Mouse (Mus musculus): ENCODE data around the gene Fcer1g.
A peak's percentile ranks its signal among the peaks of the same experiment; 100 is the strongest.

Gene Fcer1g

DNA sequence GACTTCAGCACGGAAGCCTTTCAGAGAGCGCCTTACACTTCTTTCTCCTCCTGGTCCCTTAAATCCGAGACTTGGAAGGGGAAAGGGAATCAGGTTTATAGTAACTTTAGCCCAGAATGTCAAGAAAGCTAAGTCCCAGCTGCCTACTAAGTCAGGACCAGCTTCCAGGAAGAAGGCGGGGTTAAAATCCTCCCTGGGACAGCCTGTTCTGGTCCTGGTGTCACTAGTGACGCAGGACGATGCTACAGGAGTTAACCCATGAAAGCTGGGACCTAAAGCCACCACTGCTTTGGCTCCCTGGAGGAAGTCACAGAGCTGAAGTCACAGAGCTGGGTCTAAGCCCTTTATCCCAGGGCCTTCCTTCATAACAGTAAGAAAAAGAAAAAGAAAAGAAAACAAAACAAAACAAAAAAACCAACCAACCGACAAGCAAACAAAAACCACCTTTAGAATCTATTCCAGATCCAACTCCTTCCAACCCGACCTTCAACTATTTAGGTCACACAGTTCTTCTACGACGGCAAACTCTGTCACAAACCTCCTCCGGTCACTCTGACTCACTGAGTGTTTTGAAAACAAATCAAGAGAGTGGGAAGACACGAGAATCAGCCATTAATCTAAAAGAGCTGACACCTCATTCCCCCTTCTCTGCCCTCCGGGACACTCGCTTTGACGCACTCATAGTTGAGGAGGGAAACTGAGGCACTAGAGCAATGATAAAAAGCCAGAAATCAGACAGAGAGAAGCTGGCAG lies 6.0 kb upstream of the Fcer1g start:
- DNase-seq: no peak

DNA sequence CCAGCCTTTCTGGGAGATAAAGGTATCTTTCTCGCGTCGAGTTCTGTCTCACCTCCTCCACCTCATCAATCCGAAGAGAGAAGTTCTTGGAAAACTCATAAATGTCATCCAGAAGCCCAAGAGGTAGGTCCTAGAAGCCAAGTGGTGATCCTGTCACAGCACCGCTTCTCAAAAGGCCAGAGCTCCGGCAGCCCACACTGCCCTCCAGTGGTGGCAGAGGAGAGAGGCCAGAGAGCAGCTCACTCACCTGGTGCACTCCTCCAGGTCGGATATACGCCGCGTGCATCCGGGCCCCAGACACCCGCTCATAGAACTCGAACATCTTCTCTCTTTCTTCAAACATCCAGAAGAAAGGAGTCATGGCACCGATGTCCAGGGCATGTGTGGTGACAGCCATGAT lies 4.3 kb upstream of the Fcer1g start:
- DNase-seq: peak; percentile 76

DNA sequence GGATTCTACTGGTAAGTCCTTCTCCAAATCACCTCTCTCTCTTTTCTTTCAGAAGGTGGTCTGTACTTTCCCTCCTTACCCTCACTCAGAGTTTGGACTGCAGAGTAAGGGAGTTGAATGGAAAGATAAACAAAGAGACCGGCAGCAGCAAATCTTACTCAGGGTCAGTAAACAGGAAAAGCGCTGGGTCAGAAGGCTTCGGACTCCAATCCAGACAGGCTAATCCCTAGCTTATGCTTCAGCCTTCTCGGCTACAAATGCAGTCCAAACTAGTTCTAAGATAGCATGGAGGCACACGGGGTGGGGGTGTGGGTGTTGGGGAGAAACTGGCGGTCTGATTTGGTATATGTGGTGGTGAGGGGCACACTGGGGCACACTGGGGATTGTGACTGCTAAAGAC lies 3.3 kb upstream of the Fcer1g start:
- DNase-seq: no peak

DNA sequence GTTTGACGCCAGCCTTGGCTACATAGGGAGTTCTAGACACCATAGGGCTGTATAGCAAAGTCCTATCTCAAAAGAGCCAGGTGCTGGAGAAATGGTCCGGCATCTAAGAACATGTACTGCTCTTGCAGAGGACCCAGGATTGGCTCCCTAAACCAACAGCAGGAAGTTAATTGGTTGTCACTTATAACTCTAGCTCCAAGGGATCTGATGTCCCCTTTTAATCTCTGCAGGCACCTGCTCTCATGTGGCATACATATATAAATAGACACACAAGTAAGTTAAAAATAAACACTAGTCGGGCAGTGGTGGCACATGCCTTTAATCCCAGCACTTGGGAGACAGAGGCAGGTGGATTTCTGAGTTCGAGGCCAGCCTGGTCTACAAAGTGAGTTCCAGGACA lies 1.6 kb upstream of the Fcer1g start:
- DNase-seq: no peak

DNA sequence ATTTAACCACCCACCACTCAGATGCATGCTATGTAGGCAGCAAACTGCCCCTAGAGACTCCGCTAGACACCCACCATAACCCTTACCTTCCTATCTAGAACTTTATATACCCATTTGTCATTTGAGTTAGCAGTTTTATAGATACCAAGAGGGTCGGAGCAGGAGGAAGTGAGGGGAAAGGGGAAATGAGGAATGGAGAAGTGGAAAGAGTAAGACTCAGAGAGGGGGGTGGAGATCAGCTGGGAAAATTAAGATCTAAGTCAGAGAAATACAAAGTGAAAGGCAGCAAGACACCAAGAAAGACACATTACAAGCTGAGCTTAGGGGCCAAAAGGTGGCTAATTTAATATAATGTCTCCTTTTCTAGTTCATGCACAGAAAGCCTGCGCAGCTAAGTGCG lies 373 bp upstream of the Fcer1g start:
- DNase-seq: no peak

DNA sequence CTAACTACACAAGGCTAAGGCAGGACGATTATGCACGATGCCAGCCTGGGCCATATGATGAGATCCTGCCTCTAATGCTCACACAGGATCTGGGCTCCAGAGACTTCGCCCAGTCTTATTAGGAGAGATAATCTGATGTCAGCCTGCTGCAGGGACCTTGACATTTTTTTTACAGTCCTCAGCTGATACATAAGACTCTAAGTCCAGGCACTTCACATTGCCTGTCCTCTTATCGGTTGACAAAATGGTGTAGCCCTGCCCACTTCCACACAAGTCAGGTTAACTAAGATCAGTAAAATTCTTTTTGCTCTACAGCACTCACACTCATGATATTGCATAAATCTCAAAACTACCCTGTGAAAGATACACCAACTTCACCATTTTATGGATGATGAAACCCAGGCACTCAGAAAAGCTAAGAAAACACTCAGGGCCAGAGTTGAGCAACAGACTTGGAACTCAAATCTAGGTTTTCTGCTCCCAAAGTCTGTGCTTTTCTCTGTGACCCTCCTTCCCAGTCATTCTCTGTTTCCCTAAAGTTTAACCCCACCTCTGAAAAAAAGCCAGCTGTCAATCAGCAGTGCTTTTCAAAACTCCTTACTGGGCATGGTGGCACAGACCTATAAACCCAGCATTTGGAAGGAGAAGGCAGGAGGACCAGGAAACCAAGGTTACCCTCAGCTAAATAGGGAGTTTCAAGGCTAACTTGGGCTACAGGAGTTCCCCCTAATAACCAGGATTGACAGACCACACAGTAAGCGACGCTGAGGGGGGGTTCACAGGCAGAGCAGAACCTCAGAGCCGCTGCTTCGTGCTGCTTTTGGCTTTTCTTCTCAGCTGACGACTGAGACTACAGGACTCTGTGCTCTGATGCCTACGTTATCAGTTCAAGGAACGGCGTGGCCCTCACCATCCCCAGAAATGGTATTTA lies 1.1 kb downstream of the Fcer1g start:
- no peak for DNase-seq

DNA sequence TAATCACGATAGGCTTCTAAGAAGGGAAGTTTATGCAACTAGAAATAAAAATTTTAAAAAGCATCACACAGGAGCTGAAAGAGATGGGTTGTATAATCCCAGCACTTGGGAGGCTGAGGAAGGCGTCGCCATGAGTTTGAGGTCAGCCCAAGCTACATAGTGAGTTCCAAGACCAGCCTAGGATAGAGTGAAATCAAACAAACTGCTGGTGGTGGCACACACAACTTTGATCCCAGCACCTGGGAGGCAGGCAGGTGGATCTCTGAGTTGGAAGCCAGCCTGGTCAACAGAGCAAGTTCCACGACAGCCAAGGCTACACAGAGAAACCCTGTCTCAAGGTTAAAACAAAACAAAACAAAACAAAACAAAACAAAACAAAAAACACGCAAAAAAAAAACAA lies 1.8 kb downstream of the Fcer1g start:
- no peak for DNase-seq

DNA sequence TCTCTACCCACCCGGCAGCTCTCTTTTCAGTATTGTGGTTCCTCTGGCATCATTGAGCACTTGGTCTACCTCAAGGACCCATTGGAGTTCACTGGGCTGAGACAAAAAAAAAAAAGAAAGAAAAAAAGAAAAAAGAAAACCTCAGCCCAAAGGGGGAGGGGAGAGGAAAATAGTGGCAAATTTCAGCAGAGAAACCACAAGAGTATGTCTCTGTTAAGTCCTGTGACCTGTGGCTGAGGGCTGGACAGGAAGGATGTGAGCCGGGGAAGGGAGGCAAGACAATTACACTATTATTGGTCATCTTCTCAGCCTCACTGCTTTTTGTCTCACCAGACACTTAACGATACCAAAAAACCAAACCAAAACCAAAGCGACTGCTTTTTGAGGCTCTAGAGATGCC lies 2.3 kb downstream of the Fcer1g start:
- DNase-seq: no peak

DNA sequence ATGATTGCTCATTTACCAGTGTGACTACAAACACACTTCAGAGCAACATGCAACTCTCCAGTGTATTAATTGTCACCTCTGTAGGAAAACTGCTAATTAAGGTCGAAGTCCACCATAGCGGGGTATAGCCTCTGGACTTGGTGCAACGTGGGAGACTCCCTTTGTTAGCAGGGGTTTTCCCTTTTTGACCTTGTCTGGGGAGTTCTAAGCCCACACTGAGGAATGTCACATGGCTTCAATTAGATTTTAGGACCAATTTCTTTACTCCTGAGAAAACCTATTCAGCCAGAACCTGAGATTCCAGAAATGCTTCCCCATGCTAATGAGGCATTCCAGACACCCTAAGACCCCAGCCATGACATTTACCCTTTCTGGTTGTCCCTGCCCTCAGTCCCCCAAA lies 4.0 kb downstream of the Fcer1g start:
- DNase-seq: no peak

DNA sequence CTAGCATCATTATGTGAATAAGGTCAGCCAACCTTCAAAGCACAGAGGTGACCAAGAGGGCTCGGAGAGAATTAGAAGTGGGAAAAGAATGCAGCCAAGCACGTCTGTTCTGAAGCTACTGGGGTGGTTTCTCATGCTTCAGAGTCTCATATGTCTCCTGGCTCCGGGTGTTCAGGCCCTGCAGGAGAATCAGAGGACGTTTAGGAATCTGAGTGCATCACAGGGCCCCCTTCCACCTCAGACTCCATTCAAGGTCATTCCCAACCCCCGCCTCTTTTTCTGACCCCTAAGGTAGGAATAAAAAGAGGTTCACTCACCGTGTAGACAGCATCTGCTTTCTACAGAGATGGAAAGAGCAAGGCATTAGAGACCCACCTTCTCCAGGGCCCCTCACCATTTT lies 4.4 kb downstream of the Fcer1g start:
- no peak for DNase-seq

DNA sequence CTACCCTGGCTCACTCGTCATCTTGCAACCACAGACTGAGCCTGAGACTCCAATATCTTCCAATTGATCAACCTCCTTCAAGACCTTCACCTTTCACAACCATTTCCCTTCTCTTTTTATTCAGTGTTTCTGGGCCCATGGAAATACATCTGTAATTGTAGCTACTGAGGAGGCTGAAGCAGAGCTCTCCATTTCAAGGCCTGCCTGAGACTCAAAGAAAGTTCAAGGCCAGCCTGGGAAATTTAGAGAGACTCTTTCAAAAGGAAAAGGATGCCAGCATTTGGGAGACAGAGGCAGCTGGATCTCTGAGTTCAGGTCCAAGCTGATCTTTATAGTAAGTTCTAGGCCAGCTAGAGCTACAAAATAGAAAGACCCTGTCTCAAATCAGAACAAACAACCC lies 6.3 kb downstream of the Fcer1g start:
- DNase-seq: no peak

DNA sequence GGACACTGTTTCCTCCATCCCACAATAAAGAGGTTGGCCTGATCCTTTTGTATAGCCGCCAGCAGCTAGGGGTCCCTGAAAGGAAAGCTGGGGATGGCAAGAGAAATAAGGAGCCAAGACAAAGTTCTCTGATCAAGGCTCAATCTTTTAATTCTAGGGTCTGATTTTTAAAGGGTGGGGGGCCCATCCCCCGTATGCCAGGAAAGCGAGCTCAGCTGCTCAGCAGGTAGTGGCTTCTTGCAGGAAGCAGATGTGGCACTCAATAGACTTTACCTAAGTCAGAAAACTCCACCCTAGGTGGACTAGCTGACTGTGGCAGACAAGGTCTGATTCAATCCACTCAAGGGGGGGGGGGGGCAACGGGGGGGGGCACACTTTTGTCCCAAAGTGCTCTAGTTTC lies 7.4 kb downstream of the Fcer1g start:
- DNase-seq: no peak

DNA sequence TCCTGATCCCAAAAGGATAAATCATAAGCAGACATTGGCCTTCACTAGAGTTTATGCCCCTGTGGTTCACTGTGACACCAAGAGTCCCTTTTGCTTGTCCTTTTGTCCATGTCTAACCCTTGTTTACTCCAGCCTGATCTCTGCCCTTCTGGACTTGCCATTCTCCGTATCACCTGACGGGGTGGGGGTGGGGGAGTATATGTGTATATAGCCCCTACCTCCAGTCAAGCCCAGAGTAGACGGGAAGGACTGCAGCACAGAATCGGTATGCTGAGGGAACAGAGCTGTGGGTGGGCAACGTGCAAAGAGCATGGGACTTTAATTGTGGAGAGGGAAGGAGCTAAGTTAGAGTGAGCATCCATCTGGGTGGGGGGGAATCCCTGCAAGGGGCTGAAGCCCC lies 9.3 kb downstream of the Fcer1g start, which contains the start of gene Apoa2:
Gene Apoa2, plus strand, starts transcription at position 198 of the 400 bp plus-strand sequence.
- no peak for DNase-seq

DNA sequence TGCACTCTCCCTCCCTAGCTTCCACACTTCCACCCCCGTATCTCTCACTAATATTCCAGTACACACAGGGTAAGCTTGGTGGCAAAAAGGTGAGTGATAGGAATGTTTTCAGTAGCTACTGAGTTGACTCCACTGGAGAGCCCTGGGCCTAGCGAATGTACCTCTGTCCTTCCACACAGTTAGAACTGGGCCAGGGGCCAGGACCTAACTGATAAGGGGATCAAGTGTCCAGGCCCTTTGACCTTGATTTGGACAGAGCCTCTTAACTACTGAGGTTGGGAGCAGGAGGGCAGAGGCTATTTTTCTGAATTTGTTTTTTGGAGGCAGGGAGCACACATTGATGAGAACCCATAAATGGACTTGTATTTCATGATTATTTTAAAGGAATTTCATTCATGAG lies 10.4 kb downstream of the Fcer1g start:
- peak; percentile 57 for DNase-seq

DNA sequence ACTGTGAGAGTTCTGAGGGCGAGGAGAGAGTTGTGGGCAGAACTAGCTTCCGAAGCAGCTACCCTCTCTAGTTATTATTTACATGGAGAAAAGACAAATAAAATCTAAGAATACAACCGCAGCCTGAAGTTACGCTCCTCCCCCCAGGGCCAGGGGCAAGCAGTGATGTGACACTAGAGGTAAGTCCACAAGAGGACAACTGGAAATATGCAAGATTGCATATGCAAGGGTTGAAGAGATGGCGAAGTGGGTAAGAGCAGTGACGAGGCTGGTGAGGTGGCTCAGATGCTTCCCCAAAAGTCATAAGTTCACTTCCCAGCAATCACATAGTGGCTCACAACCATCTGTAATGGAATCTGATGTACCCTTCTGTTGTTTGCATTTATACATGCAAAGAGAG lies 11.0 kb downstream of the Fcer1g start:
- no peak for DNase-seq

DNA sequence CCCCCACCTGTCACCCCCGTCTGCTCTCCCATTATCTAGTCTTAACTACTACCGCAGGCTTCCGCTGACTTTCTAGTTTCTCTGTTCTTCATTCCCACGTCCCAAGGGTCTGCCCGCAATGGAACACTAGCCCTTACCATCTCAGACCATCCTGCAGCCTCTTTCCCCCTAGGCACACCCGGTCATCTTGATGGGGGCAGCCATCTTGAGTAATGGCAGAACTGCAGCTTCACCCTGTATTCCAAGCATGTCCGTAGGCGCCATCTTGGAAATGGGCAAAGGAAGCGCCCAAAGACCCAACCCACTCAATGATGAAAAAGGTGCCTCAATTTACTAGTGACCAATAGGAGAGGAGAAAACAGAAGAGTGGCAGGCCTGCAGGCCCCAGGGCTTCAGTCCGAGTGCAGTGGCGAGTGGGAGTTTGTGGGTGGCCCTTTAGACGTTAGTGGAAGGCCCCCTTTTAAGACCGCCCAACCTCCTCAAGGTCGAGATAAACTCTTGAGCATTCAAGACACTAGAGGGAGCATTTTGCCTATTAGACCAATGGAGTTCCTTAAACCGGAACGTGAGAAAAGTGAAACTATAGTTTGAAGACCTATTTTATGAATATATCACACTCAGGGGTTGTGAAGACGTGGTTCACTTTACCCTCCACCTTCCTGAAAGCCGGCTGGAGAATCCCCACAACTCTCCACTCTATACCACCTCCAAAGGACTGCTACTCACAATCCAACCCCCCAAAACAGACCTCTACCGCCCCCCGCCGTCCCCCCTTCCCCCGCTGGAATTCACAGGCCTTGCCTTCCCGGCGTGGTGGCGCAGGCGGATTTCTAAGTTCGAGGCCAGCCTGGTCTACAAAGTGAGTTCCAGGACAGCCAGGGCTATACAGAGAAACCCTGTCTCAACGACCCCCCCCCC lies 11.7 kb downstream of the Fcer1g start, which contains the start of gene Tomm40l:
Gene Tomm40l, minus strand, starts transcription at position 277 of the 918 bp plus-strand sequence.
- DNase-seq: peak; percentile 93

DNA sequence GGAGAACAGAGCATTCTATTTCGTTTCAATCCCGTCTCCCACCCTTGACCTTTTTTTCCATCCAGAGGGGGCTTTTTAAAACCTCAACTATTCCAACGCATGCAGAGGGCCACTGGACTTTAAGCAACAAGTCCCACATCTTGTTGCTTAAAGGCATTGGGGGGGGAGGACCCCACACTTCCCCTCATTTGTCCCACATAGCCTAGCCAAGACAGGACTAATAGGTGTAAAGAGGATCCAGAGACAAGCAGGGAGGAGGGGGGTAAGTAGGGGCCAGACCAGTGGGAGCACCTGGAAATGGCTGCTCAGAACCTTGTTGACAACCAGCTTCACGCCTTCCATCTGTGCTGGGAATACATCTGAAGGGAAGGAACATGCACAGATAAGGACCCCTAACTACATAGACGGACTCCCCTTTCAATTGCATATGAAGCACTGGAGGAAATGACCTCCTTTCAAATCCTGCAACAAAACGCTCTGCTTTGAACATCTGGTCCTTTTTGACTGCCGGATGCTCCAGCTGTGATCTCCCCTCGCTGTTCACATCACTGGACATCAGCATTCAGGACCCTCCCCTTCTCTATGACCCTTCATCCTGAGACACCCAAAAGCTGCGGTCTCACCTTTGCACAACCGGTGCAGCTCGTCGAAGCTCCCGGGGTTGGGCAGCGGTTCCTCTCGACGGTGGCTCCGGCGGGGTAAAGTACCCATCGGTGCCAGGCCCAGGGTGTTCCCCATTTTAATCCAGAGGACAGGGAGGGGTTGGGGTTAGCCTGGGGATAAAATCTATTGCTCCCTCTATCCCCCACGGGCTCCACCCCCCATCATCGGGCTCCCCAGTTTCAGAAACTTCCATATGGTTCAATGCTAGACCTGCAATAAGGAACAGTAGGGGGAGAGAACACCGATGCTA lies 12.6 kb downstream of the Fcer1g start:
- no peak for DNase-seq

DNA sequence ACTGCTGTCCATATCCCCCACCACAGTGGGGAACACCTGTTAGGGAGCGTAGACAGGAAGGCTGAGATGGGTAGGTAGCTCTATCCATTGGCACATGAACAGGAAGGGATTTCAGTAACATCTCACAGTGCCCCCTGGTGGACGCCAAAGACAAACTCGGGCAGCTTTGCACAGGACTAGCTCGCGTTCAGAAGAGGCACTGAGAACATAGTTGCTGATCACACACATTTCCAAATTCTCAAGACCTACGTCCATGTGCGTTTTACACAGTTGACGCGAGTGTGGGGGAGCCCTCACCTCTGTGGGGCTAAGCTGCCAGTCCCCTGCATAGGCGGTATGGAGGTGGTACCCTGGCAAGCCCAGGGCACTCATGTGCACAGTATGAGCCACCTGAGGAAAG lies 13.3 kb downstream of the Fcer1g start:
- DNase-seq: peak; percentile 88

DNA sequence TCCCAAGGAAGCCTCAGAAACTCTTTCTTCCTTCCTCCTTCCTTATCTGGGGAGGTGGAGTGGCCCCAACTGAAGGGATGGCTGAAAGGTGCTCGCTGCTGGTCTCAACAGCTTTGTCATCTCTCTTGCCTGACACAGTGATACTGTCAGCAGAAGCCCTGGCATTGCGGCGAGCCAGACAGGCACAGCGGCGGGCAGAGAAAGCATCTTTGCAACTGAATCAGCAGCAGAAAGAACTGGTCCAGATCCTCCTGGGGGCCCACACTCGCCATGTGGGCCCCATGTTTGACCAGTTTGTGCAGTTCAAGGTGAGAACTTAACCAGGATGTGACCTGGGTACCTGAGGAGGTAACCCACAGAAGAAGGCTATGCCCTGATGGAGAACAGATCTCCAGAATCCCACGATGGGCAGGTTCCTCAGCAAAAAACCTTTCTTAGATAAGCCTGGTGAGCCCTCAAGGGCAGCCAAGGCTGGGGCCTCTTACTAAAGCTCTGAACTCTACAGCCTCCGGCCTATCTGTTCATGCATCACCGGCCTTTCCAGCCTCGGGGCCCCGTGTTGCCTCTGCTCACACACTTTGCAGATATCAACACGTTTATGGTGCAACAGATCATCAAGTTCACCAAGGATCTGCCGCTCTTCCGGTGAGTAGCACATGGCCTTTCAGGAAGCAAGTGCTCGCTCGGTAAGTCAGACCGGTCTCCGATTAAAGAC lies 17.8 kb downstream of the Fcer1g start:
- no peak for DNase-seq

DNA sequence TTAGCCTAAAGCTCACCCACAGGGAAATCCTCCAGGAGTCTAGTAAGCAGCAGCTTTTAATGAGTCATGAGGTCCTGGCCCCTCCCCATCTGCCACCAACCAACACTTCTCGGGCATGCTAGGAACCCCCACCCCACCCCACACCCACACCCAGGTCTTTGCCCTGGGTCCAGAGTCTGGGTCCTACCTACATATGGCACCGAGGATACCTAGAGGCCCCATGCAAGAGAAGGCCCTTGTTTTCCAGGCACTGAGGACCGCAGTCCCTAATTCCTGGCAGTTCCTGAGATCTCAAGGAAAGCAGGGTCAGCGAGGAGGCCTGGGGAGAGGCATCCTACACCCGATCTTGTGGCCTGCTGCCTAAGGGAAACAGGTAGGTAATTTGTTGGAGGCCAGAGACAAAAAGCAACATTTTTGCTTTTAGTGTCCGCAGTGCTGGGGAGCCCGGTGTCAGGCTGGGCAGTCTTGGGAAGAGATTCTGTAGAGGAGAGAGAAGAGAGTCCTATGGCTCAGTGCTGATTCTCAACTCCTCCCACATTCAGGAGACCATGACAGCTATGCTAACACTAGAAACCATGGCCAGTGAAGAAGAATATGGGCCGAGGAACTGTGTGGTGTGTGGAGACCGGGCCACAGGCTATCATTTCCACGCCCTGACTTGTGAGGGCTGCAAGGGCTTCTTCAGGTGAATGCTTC lies 20.2 kb downstream of the Fcer1g start, which contains the start of gene Nr1i3:
Gene Nr1i3, plus strand, starts transcription at position 170 of the 696 bp plus-strand sequence.
- no peak for DNase-seq

Data from kidney, adult 18-20 months (tissue).